Mouse (Mus musculus): Measurements from ENCODE around the gene Gm1043. TPM values are rescaled to one million over a fixed set of nuclear protein-coding genes. Genes with fewer than 3 reads are reported as not detected.

The Gm1043 gene
- total RNA-seq, 2 experiments from 2014 or later, result 0.13 to 0.70 TPM

DNA sequence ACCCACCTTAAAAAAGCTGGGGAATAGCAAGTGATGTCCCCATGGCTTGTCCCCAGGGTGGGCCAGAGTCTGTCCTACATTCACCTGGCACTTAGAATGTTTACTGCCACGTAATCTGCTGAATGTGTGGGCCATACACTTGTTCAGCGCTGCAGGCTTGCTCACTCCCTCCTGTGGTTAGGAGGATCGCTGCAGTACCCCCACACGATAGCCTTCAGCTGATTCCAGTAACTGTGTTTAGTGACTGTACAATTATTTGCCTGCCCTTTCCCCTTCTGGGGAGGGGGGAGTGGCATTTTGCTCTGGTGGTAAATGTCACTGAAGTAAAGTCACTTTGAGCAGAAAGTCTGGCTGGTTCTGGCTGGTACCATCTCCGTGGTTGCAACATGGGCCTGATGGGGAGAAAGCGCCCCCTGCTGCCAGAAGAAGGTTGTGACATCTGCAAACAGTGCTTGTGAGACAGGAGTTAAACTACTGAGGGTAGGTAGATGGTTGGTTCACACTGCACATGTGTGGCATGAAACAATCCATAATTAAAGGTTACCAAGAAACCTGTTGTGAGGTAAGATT lies 24.2 kb downstream of the Gm1043 start:
- peak; percentile 79 to 82 for DNase-seq

GRCm38 (mm10) chr5:37112389-37112788 lies 27.2 kb downstream of the Gm1043 start:
- no peak for DNase-seq

DNA sequence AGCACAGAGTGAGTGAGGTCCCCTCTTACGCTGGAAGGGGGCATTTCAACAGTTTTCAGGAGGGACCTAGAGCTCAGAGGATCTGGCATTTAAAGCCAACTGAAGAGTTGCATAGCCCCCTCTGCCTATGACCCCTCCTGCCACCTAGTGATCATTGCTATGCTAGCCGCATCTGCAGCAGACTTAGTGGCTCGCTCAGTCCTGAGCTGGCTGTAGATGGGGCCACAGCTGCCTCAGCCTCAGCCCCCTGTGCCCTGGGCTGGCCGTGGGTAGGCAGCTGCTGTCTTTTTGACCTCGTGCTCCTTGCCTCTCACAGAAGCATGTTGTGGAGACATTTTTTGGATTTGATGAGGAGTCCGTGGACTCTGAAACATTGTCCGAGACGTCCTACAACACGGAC lies 32.0 kb downstream of the Gm1043 start:
- DNase-seq, result no peak

DNA sequence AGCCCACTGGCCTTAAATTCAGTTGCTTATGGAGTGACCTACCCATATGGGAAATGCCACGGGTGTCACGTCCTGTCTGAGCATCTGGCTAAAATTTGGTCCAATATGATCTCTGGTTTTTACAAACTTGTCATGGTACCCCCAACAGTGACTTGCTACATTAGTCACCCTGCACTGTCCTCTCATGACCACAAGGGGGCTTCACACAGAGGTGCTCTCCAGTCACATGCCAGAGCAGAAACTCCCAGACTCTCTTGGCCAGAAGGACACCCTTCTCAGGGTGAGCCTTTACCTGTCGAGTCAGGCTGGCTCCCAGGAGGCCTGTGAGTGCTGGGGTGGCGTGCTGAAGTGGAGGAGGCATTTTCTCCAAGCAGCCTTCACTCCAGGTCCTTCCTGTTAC lies 33.1 kb downstream of the Gm1043 start:
- DNase-seq, result peak in 1 of 2 experiments; percentile 19

DNA sequence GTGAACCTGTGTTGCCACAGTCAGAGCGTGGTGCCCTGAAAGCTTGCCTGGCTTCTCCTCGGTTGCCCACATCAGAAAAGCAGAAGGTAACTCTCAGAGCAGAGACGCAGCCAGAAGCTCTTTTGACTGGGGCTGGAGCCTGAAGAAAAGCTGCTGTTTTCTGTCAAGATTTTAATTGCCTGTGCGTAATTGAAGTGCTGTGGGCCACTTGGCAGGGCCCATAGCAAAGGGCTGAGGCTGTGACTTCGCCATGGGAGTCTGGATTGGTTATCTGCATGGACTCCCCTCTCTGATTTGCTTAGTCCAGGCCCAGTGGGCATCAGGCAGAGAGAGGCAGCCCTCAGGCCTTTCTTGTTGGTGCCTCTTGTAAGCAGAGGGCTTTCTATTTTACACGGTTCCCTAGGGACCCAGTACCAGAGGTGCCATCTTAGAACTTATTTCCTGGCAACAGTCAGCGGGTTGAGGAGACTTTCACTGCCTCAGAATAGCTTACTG lies 36.1 kb downstream of the Gm1043 start:
- DNase-seq, result no peak

DNA sequence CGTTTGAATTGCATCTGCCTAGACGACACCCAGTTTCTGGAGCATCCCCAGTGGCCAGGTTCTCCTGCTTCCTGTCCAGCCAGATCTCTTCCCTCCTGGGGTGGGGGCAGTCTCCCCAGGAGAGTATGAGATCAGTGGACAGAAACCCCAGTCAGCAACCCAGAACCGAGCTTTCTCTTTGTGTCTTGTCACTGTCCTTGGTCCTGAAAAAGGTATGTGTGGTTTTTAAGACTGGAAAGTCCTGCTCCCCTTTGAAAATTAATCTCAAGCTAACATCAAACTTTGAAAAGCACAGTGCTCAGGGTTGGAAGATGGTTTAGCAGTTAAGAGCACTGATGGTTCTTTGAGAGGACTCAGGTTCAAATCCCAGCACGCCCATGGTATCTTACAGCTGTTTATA lies 46.7 kb downstream of the Gm1043 start:
- DNase-seq, result no peak

DNA sequence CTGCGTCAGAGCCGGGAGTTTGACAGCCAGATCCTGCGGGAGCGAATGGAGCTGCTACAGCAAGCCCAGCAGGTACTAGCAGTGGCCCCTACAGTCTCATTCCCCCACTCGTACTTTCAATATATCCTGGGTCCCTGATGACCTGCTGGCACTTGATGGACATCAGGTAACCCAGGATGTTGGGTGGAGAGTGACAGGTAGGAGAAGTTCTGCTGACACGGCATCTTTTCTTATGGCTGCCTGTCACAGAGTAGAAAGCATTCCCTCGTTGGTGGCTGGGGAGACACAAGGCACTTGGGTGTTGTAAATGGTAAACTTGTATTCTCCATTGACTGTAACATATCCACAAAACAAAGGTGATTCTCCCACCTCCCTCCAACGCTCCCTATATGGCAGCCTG lies 56.6 kb downstream of the Gm1043 start:
- no peak for DNase-seq

DNA sequence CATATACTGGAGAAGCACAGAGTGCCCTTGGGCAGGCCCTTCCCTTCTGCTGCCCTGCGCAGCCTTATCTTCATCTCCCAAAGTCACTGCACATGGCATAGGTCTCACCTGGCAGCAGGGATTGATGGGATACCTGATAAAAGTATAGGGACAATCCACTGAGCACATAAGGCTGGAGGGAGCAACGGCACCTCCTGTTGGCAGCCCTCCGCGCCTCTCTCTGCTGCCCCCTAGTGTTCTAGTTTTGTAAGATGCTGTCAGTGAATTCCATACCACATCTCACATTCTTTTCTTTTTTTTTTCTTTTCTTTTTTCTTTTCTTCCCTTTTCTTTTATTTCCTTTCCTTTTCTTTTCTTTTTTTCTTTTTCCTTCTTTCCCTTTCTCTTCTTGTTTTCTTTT lies 62.4 kb downstream of the Gm1043 start:
- DNase-seq, result peak; percentile 49 to 62

- no peak for DNase-seq
Observed at GRCm38 (mm10) chr5:37150650-37151049, 65.5 kb downstream of the Gm1043 start.

DNA sequence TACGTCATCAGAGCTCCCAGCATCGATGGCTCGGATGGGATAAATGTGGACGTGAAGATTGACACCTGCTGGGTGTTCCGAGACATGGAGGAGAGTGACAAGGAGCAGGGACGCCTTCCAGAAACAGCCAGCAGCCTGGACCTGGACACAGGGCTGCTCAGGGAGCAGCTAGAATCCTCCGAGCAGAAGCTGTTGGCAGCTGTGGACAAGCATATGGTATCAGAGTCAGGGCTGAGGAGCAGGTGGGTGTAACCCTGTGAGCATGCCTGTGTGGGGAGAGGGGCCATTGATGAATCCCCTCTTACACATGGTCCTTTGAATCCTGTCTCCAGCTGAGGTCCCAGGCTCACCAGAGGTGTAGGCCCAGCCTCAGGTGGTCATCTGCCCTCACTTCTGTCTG lies 69.3 kb downstream of the Gm1043 start:
- no peak for DNase-seq

DNA sequence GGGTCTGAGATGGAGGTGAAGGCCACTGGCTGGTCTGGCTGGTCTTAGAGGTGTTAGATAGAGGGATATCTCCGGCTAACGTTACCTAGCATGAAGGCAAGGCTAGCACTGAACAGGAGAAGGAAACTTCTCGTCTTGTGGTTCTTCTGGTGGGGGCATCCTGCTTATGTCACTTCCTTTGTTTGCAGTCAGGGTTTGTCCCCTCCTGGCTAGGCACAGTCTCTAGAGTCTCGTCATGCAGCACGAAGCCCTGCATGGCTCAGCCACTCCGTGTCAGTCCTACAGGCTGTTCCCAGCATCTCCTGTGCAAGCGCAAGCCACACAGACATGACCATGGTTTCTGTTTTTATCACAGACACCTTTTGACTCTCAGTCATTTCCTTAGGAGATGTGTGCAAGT lies 73.2 kb downstream of the Gm1043 start:
- no peak for DNase-seq

DNA sequence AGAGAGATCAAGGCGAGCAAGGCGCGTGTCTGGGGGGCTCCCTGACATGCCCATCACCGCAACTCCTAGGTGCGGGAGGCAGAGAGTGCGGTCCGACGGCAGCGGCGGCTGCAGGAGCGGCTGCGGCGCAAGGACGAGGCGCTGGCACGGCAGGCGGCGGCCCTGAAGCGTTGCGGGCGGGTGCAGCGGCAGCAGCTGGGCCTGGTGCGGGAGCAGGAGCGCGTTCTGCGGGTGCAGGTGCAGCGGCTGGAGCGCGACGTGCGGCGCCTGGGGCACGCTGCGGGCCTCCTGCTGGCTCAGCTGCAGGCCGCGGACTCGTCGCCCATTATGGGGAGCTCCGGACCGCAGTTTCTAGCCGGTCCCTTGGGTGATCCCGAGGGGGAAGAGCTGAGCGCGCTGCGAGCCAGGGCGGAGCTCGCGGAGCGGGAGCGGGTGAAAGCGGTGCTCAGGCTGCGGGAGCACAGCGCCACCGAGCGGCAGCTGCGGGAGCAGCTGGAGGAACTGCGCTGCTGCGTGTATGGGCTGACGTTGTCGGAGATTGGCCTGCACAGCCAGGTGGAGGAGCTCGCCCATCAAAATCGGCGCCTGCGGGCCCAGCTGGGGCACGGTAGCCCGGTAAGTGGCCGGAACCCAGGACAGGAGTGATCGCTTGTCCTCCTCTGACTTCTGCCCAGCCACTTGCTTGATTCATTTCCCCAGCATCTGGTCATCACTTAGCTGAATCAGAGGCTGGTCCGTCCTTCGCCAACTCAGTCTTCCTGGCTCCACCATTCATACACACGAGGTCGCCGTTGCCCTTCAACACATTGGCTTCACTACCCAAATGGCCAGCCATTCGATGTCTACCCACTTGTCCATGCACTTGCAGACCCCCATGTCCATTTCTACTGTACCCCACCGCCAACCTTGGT lies 78.0 kb downstream of the Gm1043 start:
- peak; percentile 63 to 74 for DNase-seq

- DNase-seq, result no peak
Observed at GRCm38 (mm10) chr5:37176466-37176865, 91.3 kb downstream of the Gm1043 start.

DNA sequence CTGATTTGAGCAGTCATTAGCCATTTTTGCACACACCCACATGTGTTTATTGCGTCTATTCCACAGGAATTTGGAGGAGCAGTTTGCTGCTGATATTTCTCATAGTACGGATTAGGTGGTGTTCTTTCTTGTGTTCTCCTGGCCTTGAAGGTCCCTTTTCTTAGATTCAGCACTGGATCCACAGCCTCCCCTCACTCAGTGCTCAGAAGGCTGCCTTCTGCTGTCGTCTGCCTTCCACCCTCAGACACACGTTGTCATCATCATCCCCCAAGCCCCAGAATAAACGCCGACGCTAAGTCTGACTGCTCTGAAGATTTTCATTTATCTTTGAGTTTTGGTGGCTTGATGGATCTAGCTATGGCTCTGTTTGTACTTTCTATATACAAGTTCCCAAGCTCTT lies 91.9 kb downstream of the Gm1043 start:
- no peak for DNase-seq

GRCm38 (mm10) chr5:37178811-37179210 lies 93.6 kb downstream of the Gm1043 start:
- no peak for DNase-seq

DNA sequence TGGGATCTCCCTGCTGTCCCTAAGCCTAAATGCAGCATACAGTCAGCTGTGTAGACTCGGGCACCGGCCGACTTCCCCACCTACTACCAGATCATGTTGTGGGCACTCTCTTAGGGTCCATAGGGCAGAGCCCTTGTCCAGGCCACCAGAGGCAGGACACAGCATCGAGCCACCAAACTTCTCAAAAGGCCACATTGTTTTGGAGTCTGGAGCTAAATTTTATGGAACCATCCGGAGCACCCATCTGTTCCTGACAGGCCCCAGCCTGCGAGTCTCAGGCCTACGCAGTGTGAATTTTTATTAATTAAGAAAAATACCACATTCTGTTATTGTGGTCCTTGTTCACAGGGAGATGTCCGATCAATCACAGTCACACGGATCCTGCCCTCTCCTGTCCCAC lies 94.7 kb downstream of the Gm1043 start:
- DNase-seq, result no peak

DNA sequence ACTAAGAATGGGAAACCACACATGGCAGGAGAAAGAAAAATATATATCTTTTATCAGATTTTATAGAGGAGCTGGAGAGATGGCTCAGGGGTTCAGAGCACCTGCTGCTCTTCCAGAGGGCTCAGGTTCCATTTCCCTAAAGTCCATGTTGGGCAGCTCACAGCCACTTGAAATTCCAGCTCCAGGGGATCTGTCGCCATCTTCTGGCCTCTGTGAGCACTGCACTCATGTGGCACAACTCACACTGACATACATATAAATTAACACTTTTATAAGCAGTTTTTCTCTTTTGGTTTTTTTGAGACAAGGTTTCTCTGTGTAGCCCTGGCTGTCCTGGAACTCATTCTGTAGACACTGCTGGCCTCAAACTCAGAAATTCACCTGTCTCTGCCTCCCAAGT lies 95.5 kb downstream of the Gm1043 start:
- DNase-seq, result no peak

GRCm38 (mm10) chr5:37184605-37185004 lies 99.4 kb downstream of the Gm1043 start:
- DNase-seq, result no peak

- DNase-seq, result no peak
Observed at GRCm38 (mm10) chr5:37190378-37190777, 105.2 kb downstream of the Gm1043 start.

DNA sequence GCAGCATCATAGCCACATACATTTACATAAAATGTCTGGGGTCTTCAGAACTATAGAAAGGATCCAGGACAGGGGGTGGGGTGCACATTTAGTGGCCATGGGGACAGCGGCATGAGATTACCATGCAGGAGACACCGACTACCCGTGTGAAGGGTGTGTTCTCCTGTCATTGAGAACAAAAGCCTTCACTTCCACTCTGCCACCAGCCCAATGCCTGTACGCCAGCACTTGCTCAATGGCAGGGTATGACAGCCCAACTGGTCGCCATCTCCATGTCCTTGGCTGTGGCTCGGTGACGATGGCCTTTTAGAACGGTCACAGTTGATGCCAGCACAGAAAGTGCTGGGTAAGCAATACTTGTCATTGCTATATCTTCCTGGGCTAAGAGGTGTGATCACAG lies 111.0 kb downstream of the Gm1043 start:
- DNase-seq, result no peak

- no peak for DNase-seq
Observed at GRCm38 (mm10) chr5:37196666-37197250, 111.6 kb downstream of the Gm1043 start.

DNA sequence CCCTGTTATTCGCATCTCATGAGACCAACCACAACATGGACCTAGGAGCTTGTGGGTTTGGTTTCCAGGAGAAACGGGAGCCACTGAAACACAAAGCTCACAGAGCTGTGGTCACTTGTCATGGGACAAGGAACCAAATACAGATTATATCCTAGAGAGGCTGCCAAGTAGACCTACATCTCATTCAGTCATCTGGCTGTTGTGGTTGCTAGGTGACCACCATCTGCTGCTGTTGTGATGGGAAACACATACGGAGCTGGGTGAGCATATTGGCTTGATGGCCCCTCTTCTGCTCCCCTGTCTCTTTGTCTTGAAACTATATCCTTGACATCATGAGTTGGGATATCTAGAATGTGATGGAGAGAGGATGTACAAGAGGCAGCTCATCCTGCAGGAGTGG lies 112.3 kb downstream of the Gm1043 start:
- DNase-seq, result no peak

DNA sequence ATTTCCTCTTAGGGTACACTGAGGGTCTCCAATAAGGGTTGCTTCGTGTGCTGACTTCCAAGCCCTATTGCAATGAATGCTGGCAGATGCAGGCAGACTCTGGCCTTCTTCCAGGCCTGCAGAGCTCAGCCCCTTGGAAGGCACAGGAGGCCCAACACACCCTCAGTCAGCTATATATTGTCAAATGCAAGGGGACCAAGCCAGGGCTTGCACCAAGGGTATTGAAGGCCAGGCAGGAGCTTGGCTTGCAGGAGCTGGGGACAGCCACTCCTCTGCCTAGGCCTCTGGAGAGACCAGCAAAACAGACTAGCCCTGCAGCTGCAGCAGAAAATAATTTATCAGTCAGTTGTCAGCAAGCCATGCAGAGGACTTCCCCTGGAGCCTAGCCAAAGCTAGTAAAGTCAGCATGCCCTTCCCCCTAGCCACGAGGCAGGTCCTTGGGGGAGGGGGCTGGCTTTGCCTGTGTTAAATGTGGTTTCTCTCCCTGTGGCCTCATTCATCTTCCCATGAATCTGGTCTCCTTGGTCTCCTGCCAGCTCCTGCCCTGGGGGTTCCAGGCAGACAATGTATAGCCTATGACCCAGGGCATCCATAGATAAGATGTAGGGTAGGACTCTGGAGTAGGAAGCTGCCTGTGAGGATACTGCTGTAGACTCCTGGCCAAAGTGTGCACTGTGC lies 113.0 kb downstream of the Gm1043 start:
- no peak for DNase-seq

All from adrenal gland, postnatal 36 days (tissue).